Mouse (Mus musculus): ENCODE measurements at regions not wholly inside any gene's neighbourhood (a gene's known extent, or its start where the extent isn't known, plus 50 kb on each side); places are given as distances from the start of the nearest gene placed in this dataset.
A peak's percentile ranks its signal among the peaks of the same experiment; 100 is the strongest.

DNA sequence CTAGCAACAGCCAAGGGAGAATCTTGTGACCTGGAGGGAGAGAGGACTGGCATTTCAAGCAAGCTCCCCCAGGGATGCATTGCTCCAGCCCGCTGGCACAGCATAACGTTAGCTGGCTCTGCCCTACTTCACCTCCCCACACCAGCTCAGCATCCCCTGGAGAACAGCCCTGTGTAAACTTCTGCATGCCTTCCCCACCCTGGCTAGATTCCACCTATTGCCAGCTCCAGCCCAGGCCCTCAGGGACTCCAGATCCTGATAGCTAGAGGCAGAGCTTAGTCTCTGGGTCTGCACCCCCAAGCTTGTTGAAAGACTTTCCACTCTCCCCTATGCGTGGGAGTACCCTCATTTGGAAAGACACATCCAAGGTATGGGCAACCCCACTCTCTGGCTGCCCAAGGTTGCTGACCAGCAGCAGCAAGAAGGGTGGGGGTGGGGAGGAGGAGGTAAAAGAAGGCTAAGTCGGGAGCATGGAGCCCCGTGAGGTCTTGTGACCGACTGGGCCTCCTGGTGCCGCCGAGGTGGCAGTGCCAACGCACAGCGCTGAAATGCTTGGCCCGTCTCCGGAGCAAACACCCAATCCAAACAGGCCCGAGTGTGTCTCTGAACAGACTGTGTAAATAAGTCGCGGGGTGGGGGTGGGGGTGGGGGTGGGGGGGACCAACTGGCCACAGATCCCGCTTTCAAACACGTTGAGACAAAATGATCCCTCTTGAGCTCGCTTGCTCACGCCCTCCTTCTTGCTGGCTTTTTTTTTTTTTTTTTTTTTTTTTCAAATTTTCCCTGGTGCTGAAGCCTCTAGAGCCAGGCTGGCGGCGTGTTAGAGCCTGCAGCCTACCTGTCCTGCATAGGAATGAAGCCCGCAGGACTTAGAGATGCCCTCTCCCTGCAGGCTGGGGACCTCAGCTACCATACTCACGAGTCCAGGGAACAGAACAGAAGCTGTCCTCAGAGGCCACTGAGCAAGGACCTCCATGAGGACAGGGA is 350.3 kb downstream of the Sox9 start:
- DNase-seq (ENCODE audit: low read depth), result no peak

DNA sequence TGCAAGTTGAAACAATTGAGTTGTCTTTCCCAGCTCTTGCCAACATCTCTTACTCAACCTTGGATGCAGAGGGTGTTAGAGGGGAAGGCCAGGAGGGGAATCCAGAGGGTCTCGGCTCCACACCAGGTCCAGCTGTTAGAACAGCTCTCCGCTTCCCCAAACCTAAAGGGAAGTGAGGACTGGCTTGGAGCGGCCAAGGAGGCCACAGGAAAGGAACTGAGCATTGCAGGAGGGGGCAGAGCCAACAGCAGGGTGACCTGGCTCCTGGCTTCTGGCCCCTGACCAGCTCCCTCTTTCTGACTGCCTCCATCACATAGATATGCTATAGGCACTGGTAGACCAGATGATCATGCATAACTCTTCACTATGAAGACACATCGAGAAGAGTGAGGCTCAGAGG is 351.4 kb downstream of the Sox9 start:
- no peak for DNase-seq (ENCODE audit: low read depth)

DNA sequence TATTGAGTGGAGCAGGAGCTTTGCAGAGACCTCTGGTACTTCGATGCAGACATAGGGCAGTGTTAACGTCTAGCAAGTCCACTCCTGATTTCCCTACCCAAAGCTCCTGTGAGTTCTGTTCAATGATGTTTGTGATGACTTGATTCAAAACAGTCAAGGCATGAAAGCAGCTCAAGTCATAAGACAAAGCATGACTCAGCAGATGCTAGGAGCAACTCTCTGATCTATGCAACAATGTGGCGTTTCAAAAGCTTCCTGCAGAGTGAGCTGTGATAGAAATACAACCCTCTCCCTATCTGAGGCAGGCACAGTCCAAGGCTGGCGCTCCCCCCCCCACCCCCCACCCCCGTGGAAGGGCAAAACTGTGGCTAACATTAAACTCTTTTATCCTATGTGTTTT is 353.2 kb downstream of the Sox9 start:
- no peak for DNase-seq (ENCODE audit: low read depth)

DNA sequence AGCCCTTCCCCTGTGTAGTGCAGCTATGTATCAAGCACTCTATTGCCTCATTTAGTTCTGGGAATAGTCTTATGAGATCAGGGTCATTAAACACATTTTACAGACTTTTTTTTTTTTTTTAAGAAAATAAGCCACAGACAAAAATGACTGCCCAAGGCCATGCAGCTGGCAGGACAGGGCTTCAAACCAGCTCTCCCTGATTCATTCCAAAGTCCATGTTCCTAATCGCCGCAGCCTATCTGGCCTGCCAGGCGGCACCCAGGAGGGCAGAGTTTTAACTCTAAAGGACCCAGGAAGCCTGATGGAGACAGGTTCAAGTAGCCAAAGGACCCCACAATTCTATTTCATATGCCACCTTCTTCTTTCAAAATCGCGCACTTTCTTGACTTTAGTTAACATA is 356.4 kb downstream of the Sox9 start:
- DNase-seq (ENCODE audit: low read depth), result no peak

DNA sequence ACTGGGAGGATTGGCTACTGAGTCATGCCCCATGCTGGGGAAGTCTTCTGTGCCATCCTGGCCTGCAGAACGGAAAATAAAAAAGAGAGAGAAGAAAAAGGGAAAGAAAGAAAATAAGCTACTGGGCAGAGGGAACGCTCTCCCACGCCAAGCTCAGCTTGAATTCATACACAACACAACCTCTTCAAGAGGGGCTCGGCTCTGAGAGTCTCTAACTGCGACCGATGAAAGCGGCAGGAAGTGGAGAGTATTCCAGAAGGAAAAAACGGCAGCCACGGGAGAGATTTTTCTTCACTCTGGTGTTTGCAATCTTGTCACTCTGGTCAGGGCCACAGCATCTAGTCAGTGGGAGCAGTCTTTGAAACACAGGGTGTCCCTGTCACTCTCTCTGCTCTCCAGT is 358.6 kb downstream of the Sox9 start:
- no peak for DNase-seq (ENCODE audit: low read depth)

DNA sequence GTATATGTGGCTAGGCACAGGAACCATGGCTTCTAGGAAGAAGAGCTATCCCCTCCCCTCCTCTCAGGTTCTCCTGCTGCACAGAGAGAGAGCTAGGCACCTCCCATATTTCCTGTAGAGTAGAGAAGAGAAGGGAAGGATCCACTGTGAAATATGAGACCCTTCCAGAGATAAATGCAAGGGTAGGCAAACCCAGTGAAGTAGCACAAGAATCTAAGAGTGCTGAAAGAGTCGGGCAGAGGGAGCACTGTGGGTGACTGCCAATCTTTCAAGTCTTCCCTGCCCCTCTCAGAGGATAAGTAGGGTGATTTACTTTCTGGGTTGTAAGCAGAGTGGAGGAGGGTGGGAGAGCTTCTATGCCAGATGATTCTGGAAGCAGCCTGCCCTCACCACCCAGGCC is 360.8 kb downstream of the Sox9 start:
- no peak for DNase-seq (ENCODE audit: low read depth)

DNA sequence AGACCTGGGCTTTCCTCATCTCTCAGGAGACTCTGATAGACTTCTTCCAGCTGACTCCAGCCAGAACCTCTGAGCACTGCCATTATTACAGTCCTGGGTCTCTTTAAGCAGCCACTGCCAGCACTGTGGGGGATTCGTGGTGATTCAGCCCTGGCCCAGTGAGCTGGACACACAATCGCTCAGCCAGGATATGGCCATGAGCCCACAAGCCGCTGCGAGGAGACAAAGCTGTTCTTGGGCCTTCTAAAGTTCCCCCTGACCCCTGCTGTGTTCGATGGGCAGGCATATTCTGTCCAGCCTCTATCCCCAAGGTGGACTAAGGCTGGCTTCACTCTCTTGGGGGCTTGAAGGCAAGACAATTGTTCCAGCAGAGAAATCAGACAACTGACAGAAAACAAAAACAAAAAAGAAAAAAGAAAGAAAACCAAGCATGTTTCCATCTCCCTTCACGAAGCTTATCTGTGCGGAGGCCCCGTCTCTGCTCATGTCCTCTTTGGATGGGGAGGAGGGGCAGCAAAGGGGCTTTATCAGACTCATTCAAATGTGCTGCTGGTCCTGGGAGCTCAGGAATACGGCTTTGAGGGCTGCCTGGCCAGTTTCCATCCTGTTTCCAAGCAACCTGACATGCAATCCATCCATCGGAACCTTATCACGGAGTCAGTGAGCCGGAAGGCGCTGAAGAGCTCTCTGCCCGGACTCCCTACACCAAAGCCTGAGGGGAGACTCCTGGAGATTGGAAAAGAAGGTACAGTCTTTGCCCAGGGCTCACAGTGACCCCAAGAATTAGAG is 362.0 kb downstream of the Sox9 start:
- no peak for DNase-seq (ENCODE audit: low read depth)

DNA sequence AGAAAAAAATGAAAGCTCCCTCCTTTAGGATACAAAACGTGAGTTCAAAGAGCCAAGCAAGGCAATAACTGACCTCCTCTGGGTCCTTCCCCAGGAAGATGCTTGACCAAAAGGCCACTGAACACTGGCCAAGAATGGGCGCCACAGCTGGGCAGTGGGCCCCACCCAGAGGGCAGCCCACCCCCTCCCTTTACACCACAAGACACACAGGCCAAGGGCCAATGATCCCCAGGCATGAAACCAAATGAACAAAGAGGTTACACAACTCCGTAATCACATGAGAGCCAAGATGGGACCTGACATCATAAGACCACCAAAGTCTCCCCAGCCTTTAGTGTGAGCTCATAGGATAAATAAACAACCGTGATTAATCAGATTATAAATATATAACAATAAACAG is 363.7 kb downstream of the Sox9 start:
- no peak for DNase-seq (ENCODE audit: low read depth)

DNA sequence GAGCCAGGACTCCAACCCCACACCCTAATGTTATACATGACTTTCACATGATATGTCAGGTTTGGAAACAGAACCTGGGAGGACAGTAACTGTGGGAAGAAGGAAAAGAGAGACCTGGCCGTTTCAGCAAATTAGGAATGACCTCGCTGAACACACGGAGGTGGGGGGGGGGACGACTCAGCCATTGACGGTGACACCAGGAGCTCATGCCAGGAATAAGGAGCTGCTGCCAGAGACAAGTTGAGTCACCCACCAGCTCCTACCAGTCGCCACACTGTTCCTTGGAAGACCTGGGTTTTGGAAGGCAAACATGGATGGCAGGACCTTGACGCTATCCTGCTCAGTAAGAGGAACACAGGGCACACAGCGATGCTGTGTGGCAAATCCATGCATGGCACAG is 364.7 kb downstream of the Sox9 start:
- no peak for DNase-seq (ENCODE audit: low read depth)

DNA sequence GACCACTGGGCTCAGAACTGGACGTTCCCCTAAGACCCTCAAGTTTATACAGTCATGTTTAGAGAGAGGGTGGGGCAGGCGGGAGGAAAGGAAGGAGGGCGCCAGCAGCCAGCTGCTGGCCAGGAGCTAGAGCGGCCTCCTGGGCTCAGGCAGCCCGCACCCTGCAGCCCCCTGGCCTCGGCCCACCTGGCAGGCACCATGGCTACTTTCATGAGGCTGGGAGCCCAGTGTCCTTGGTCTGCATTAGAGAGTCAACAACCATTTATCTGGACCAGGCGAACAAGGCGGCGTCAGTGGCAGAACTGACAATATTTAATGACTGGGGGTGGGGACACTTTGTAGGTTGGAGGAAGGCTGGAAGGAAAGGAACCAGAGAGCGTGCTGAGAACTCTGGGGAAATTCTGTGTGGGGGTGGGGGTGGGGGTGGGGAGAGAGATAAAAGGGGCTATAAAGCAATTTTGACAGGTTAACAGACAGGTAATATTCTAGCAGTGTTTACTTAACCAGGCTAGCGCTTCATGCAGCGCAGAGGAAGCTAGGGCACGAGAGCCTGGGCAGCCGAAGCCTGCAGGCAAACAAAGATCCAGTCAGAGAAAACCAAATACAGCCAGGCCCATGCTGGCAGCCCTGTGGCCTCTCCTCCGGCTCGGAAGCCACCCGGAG is 365.6 kb downstream of the Sox9 start:
- DNase-seq (ENCODE audit: low read depth), result no peak

DNA sequence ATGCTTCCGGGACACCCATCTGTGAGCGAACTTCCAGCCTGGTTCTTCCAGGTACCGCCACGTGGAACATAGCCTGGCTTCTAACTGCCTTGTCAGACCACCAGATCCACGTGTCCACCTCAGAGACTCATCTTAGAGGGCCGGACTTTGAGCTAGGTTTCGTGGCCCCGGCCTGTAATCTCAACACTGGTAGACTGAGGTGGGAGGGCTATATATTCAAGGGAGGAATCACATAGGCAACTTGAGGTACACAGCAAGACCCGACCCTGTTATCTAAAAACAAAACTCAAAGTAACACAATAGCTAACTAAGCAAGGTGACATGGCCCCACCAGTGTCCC is 366.1 kb downstream of the Sox9 start:
- DNase-seq (ENCODE audit: low read depth), result no peak

DNA sequence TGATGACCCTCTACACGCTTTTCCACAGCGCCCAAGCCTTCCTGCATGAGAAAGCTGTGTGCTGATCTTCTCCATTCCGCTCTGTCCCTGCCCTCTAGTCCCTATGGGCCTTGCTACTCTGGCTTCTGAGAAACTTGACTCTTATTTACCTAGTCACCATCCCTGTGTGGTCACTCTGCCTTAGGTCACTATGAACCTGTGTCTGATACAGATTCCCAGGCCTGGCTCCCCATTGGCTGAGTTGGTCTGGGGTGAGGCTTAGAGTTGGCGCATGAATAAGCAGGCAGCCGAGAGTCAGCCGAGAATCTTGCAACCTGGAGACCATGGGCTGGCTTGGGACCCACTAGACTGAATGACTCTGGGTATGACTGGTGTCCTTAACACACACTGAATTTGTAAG is 373.5 kb downstream of the Sox9 start:
- DNase-seq (ENCODE audit: low read depth), result no peak

DNA sequence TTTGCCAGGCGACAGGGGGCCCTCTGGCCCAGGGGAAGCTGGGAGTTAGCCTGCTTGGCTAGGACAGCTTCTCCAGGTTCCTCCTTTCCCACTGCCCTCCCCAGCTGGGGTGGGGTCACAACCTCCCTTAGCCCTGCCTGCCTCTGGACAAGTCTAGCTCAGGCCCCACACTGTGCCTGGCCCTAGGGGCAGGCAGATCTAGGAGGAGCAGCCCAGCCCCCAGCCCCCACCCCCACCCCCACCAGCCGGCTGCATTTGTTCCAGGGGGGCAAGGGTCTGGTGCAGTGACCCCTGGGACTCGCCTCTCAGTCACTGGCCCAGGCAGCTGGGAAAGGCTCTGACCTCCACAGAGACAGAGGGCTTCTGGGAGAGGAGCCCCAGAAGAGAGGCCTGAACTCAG is 381.9 kb downstream of the Sox9 start:
- no peak for DNase-seq (ENCODE audit: low read depth)

DNA sequence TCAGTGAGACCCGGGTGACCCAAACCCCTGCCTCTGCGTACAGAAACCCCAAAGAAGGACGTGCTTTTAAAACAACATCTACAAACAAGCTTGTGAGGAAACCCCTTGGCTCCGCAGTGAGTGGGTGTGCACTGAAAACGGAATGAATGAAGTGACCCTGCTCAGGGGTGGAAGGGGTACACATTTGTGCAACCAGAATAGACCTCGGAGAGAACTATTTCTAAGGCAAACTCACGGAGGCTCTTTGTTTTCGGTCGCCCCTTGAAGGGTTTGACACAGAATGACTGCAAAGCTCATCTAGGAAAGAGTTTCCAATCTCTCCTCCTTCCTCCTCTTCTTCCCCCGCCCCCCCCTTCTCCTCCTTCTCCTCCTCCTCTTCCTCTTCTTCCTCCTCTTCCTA is 382.5 kb downstream of the Sox9 start:
- no peak for DNase-seq (ENCODE audit: low read depth)

DNA sequence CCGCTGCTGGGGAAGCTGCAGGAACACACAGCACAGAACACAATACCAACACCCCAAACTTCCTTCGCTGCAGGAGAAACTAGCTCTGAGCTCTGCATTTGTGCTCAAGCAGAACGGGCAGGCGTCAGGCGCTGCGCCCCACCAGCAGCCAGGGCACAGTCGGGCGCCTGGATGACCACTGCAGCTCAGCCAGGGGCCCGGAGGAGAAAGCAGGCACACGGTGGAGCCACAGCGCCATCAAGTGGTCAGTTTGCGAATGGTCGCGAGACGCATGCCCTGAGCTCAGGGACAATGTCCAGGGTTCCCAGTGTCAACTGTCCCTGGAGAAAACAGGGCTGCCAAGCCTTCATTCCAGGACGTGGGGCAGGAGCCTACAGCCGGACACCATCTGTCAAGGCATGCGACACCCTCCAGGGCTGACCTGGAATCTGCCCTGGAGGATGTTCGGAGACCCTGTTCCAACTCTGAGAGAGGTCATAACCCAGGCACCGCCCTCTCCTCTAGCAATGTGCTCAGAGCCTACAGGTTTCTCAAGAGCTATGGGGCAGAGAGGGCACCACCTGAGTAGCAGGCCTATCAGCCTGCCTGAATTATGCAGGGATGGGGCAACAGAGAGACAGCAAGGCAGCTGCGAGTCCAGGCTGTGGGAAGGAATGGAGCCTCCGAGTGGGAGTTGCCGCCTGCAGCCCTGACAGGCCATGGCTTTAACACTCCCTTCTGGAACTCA is 383.2 kb downstream of the Sox9 start:
- DNase-seq (ENCODE audit: low read depth), result peak; percentile 56

DNA sequence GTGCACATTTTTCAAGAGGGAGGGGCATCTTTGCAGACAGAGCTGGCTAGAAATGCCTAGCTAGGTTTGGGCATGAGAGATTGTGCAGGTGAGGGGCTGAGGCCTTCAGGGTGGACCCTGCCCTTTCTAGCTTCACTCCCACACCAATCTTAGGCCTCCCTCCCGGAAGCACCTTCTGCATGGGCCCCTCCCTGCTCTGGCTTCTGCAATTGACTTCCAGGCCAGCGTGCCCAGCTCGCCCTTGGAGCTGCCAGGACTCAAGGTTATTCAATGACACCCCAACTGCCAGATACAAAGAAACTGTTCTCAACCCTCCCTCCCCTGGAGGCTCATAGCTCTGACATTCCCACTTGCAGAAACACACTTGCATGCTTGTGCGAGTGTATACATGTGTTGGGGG is 384.5 kb downstream of the Sox9 start:
- DNase-seq (ENCODE audit: low read depth), result no peak

DNA sequence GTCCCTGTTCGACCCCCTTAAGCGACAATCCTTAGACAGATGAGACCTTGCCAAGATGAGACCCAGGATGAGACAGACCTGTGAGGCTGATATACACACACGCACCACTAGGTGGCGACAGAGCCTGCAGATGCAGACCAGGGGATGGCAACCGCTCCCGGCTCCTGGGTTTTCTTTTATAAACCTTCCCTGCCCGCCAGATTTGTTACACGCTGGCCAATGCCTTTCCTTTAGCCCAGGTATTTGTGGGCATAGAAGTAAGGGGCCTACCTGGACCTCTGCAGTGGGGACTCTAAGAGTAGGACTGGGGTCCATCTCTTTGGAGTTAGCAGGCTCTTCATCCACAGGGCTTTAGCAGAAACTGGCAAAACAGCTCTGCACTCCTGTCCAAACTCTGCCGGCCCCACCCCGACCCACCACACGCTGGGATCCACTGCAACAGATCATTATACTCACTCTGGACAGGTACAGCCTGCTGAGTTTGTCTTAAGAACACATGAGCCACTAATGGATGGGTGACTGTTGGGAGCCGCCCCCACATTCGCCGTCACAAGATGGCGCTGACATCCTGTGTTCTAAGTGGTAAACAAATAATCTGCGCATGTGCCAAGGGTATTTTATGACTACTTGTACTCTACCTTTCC is 390.6 kb downstream of the Sox9 start:
- peak; percentile 93 for DNase-seq (ENCODE audit: low read depth)

DNA sequence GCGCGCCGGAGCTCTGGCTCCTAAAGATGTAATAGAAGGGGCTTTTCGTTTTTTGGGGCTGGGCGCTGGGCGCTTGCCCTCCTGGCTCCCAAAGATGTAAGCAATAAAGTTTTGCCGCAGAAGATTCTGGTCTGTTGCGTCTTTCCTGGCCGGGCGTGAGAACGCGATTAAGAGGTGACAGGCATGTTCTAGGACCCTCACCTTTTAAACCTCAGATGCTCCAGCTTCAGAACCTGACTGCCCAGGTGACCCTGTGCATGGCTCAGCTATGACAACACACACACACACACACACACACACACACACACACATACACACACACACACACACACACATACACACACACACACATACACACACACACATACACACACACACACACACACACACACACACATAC is 391.3 kb downstream of the Sox9 start:
- peak; percentile 71 for DNase-seq (ENCODE audit: low read depth)

DNA sequence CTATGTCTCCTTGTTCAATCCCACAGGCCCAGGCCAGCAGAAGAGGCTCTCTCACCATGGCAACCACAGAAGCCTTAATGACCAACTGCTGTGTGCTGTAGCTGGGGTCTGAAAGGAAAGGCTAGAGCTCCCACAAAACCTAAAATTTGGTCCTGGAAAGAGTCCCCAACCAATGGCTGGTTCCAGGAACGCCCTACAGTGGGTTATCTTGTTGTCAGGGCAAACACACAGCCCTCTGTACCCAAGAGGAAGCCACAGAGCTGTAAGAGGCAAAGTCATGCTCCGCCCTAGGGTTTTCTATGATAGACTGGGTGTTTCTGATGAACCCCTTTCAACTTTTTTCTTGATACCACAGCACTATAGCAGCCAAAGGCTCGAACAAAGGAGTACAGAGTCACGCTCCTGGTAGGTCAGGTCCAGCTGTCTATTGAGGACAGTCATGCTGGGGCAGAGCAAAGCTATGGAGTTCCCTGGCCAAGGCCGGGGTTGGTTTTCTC is 392.0 kb downstream of the Sox9 start:
- peak; percentile 93 for DNase-seq (ENCODE audit: low read depth)

DNA sequence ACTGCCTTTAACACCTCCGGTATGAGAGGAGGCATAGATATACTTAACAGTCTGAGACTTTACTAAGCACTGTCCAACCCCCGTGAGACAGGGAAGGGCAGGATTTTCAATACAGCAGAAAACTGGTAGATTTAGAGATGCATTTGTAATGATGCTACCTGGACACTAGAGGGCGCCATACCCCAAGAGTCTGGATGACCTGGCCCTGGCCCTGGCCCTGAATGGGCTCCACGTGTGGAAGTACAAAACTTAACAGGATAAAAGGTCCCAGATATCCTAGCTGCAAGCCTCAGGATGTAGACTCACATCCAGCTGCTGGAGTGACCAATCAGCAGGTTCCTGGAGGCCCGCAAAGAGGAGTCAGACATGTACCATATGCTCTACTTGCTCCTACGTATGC is 393.3 kb downstream of the Sox9 start:
- DNase-seq (ENCODE audit: low read depth), result peak; percentile 82

DNA sequence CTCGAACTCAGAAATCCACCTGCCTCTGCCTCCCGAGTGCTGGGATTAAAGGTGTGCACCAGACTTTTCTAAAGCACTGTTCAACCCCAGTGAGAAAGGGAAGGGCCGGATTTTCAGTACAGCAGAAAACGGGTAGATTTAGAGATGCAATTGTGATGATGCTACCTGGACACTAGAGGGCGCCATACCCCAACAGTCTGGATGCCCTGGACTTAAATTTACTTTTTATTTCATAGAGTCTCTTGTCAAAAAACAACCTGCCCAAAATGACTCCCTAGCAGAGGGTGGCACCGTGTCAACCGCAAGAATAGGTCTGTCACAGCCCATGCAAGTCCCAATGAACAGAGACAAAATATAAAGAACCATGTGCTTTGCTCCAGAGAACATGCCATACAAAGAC is 394.2 kb downstream of the Sox9 start:
- DNase-seq (ENCODE audit: low read depth), result peak; percentile 89

Measured in naive thymus-derived CD4-positive, alpha-beta T cell, adult 2 months (primary cell).